Mouse (Mus musculus): ENCODE measurements around the gene Serpinb6c.
A peak's percentile ranks its signal among the peaks of the same experiment; 100 is the strongest.
"Not testable (repeated sequence)": the region's sequence is repeated elsewhere in the genome, so short reads cannot be mapped to it uniquely, and the experiment has no call there.

The Serpinb6c gene

GRCm38 (mm10) chr13:33905176-33905954, at the start of gene Serpinb6c:
Serpinb6c (minus strand) TSS chr13:33905708.
- no peak for DNase-seq (ENCODE audit: low spot score)

- DNase-seq (ENCODE audit: low spot score): no peak
These were observed 47.4 kb upstream of the Serpinb6c start for GRCm38 (mm10) chr13:33952947-33953346.

GRCm38 (mm10) chr13:33952075-33952449, 46.6 kb upstream of the Serpinb6c start:
- peak; percentile 24 for DNase-seq (ENCODE audit: low spot score)

GRCm38 (mm10) chr13:33951308-33952074, 46.0 kb upstream of the Serpinb6c start:
- DNase-seq (ENCODE audit: low spot score): no peak

GRCm38 (mm10) chr13:33942212-33942779, 36.8 kb upstream of the Serpinb6c start:
- no peak for DNase-seq (ENCODE audit: low spot score)

GRCm38 (mm10) chr13:33941288-33941808, 35.8 kb upstream of the Serpinb6c start:
- DNase-seq (ENCODE audit: low spot score): no peak

- DNase-seq (ENCODE audit: low spot score): not testable (repeated sequence)
These were observed 32.1 kb upstream of the Serpinb6c start for GRCm38 (mm10) chr13:33937587-33937986.

- no peak for DNase-seq (ENCODE audit: low spot score)
These were observed 31.6 kb upstream of the Serpinb6c start for GRCm38 (mm10) chr13:33937151-33937550.

GRCm38 (mm10) chr13:33935465-33936181, 30.1 kb upstream of the Serpinb6c start:
- peak; percentile 73 for DNase-seq (ENCODE audit: low spot score)

- DNase-seq (ENCODE audit: low spot score): no peak
These were observed 29.2 kb upstream of the Serpinb6c start for GRCm38 (mm10) chr13:33934743-33935142.

GRCm38 (mm10) chr13:33930912-33931311, 25.4 kb upstream of the Serpinb6c start:
- no peak for DNase-seq (ENCODE audit: low spot score)

- DNase-seq (ENCODE audit: low spot score): no peak
These were observed 24.8 kb upstream of the Serpinb6c start for GRCm38 (mm10) chr13:33930281-33930680.

GRCm38 (mm10) chr13:33921699-33922098, 16.2 kb upstream of the Serpinb6c start:
- no peak for DNase-seq (ENCODE audit: low spot score)

GRCm38 (mm10) chr13:33921041-33921440, 15.5 kb upstream of the Serpinb6c start:
- DNase-seq (ENCODE audit: low spot score): no peak

- no peak for DNase-seq (ENCODE audit: low spot score)
These were observed 1.3 kb upstream of the Serpinb6c start for GRCm38 (mm10) chr13:33906821-33907220.

GRCm38 (mm10) chr13:33903290-33903689, 2.2 kb downstream of the Serpinb6c start:
- DNase-seq (ENCODE audit: low spot score): no peak

- DNase-seq (ENCODE audit: low spot score): peak; percentile 2
These were observed 11.3 kb downstream of the Serpinb6c start for GRCm38 (mm10) chr13:33894207-33894606.

- no peak for DNase-seq (ENCODE audit: low spot score)
These were observed 62.2 kb downstream of the Serpinb6c start, which contains the start of gene Serpinb6e for GRCm38 (mm10) chr13:33843308-33843707. Serpinb6e (minus strand) TSS chr13:33843408.

- DNase-seq (ENCODE audit: low spot score): no peak
These were observed 74.8 kb downstream of the Serpinb6c start for GRCm38 (mm10) chr13:33830751-33831150.

Data from lung, postnatal 25 days (tissue).